Mouse (Mus musculus): ENCODE data around the gene Mst1r.

The Mst1r gene

GRCm38 (mm10) chr9:107914764-107915420, 8.2 kb downstream of the Mst1r start:
- no peak for DNase-seq

- no peak for DNase-seq
Measured at GRCm38 (mm10) chr9:107917895-107918608, 11.4 kb downstream of the Mst1r start.

- DNase-seq: no peak
Measured at GRCm38 (mm10) chr9:107918884-107919283, 12.2 kb downstream of the Mst1r start.

GRCm38 (mm10) chr9:107919441-107919840, 12.8 kb downstream of the Mst1r start:
- DNase-seq: no peak

GRCm38 (mm10) chr9:107923021-107923420, 16.3 kb downstream of the Mst1r start:
- no peak for DNase-seq

GRCm38 (mm10) chr9:107923956-107924355, 17.3 kb downstream of the Mst1r start:
- DNase-seq: no peak

GRCm38 (mm10) chr9:107925251-107925650, 18.6 kb downstream of the Mst1r start:
- DNase-seq: no peak

GRCm38 (mm10) chr9:107926920-107927420, 20.3 kb downstream of the Mst1r start:
- DNase-seq: no peak

GRCm38 (mm10) chr9:107927749-107928148, 21.1 kb downstream of the Mst1r start:
- DNase-seq: no peak

- no peak for DNase-seq
Measured at GRCm38 (mm10) chr9:107928169-107928568, 21.5 kb downstream of the Mst1r start, which contains the start of gene Actl11. Gene Actl11 (plus strand): TSS chr9:107928469.

GRCm38 (mm10) chr9:107932221-107932620, 25.5 kb downstream of the Mst1r start:
- no peak for DNase-seq

GRCm38 (mm10) chr9:107934146-107934545, 27.5 kb downstream of the Mst1r start:
- no peak for DNase-seq

- DNase-seq: no peak
Measured at GRCm38 (mm10) chr9:107935374-107935773, 28.7 kb downstream of the Mst1r start, which contains the start of gene Camkv. Gene Camkv (plus strand): TSS chr9:107935674.

GRCm38 (mm10) chr9:107935790-107936214, 29.1 kb downstream of the Mst1r start:
- peak; percentile 15 to 28 for DNase-seq

- DNase-seq: no peak
Measured at GRCm38 (mm10) chr9:107936215-107936822, 29.6 kb downstream of the Mst1r start.

- DNase-seq: no peak
Measured at GRCm38 (mm10) chr9:107936831-107937230, 30.2 kb downstream of the Mst1r start.

- peak; percentile 57 to 64 for DNase-seq
Measured at GRCm38 (mm10) chr9:107947241-107948194, 40.8 kb downstream of the Mst1r start.

- DNase-seq: no peak
Measured at GRCm38 (mm10) chr9:107949184-107949921, 42.7 kb downstream of the Mst1r start.

GRCm38 (mm10) chr9:107949922-107950235, 43.2 kb downstream of the Mst1r start, which contains the start of gene Traip:
Gene Traip (plus strand): TSS chr9:107950136.
- DNase-seq: no peak

- peak; percentile 91 to 95 for DNase-seq
Measured at GRCm38 (mm10) chr9:107950460-107951355, 44.0 kb downstream of the Mst1r start.

All from cerebellum, adult 18-20 months (tissue).